Mouse (Mus musculus): ENCODE data around the gene Adamtsl2.
A peak's percentile ranks its signal among the peaks of the same experiment; 100 is the strongest.

Gene Adamtsl2

DNA sequence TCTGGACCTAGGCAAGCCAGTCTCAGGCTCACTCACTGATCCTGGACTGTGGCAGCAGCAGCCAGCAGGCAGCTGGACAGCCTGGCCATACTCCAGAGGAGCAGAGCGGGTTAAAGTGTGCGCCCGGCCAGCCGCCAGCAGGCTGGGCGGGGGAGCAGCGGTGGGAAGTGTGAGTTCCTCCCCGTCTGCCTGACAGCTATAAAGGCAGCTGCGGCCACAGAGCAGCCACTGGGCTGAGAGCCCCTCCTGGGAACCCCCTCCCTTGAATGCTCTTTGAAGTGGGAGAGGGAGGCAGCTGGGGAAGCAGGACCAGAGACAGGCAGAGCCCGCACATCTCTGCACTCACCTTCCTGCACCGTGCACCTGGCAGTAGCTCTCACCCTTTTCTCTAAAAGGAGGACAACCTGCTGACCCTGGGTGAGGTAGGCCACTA, at the start of gene Adamtsl2:
Gene Adamtsl2 (plus strand): TSS at position 228 of the 433 bp plus-strand sequence.
- peak; percentile 29 to 45 for DNase-seq

DNA sequence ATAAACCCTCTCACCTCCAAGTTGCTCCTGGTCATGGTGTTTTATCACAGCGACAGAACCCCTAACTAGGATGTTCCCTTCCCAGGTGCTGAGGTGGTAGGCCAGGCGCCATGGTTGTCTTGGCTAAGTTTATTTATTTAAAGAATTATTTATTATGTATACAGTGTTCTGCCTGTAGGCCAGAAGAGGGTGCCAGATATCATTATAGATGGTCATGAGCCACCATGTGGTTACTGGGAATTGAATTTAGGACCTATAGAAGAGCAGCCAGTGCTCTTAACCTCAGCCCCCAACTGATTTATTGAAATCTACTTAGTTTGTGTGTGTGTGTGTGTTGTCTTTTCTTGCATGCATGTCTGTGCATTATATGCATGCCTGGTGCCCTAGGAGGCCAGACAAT, 46.8 kb upstream of the Adamtsl2 start:
- DNase-seq = no peak

DNA sequence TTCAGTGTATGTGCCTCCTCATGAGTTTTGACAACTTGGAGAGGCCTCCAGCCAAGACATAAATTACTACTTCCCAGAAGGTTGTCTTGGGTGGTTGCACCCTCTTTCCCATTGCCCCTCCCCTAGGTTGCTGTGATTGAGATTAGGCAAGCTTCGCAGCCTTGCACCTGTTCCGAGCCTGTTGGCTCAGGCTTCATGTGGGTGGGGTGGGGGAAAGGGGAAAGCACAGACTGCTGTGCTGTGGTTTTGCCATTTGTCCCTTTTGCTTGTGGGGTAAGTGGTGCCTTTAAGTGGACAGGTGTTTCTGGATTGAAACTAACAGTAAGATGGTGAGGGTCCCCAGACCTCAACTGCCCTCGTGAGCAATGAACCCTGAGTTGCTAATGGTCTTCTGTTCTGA, 43.2 kb upstream of the Adamtsl2 start:
- no peak for DNase-seq

DNA sequence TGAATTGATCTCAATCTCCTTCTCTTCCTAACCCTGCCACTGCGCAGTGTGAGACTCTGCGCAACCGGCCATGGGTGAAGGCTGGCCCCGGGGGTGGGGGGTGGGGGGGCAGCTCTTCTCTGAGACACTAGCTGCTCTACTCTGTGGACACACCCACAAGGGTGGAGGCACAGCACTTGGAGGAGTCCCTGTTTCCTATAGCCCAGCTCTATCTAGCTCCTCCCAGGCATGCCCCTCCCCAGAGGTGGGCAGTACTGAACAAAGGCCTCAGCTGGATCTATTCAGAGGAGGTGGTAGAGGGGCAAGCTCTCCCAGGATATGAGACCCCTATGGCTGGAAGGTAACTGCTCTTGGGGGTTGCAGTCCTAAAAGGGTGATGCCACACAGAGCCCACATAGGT, 42.2 kb upstream of the Adamtsl2 start:
- DNase-seq = no peak

DNA sequence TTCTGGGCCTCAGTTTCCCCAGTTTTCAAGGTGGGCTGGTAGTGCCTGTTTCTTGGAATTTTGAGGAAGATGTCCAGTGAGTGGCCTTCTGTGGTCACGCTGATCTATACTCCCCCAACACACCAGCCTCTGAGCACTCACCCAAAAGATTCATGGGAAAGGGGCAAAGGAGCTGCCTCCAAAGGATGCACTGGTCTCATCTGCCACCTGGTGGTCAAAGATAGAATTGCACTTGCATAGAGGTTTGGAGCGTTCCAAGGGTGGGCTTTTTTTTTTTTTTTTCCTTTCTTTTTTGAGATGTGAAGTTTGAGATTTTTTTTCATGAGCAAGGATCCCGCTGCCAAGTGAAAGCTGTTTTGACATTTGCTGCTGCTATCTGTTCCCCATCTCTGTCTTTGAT, 40.6 kb upstream of the Adamtsl2 start:
- DNase-seq = peak; percentile 65 to 86

DNA sequence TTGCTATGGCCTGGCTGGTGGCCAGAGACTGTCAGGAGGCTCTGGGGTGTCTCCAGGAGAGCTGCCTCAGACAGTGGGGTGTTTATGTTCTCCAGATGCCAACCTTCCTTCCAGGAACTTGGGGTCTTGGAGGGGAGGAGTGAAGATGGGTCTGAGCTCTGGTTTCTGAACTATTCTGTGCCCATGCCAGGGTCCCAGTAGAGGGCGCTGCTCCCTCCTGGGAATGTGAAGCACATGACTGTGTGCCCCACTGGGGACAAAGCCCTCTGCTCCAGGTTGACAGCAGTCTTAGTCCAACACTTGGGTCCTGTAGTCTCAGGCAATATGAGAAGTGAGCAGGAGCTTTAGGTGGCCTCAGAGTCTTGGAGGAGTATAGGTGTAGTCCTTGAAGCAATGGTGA, 39.9 kb upstream of the Adamtsl2 start:
- peak; percentile 34 to 53 for DNase-seq

DNA sequence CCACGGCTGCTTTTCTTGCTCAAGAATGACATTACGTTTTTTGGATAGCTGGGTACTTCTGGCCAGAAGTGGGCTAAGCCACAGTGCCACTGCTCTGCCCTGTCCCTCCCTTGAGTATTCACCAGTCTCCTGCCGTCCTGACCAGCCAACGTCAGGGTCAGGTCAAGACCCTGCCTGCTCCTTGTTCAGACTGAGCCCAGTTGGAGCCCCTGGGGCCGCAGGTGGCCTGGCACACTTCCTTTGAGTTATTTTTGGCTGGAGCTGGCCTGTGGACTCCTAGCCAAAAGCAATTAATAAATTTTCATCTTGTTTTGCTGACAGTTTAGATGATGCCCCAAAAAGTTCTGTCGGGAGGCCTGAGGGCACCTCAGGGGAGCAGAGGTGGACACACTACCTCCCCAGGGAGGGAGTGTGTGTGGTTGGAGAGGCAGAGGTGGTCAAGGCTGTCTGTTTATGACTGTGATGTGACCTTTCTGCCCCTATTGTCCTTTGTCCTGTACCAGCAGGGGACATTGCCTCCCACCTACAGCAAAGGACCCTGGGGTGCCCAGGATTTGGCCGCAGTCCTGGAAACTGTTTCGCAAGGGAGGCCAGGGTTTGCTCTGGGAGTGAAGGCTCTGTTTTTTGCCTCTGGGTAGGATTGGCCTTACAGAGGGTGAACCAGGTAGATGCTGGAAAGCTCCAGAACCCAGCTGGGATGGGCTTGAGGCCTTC, 36.9 kb upstream of the Adamtsl2 start:
- no peak for DNase-seq

DNA sequence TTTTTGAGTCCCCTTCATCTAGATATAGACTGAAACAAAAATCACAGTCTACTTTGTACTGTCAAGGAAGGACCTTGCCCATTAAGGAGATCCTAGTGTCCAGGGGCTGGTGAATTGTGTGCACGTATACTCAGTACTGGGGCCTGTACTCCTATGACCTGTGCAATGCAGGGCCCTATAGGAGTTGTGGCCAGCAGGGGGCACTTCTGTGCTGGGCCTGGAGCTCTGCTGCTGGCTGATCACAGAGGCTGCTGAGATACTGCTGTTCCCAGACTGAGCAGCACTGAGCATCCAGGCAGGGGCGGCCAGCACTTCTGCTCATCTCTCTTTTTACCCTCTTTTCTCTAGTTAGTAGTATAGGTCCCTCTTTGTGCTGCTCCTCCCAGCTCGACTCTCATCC, 35.7 kb upstream of the Adamtsl2 start:
- peak; percentile 85 to 93 for DNase-seq

DNA sequence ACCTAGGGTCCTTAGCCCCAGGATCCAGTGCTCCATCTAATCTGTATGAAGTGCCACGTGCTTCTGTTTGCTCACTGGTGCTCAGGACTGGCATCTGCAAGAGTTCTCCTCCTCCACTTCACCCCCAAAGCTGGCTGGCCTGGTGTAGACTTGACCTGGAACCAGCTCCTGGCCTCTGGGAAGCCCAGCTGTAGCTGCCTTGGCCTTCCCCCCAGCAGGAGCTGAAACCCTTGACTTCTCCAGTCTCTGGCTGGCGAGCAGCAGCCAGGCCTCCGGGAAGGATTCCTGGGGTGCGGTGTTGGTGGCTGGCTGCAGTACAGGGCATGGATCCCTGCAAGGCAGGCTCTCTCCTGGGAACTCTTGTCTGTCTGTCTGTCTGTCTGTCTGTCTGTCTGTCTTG, 35.0 kb upstream of the Adamtsl2 start:
- no peak for DNase-seq

DNA sequence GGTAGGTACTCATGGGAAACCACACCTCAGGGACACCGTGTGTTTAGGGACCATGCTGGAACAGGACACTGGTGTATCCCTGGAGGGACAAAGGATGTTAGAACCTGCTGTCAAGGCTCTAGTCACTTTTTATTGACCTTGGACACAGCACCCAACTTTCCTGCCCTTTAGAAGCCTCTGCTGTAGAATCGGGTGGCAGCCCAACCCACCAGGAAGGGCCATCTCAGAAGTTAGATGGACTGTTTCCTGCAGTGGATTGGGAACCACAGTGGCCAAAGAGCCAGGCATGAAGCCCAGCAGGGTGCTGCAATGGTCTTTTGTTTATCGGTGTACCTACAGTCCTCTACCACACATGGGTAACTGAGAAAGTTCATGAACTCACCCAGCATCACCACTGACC, 34.5 kb upstream of the Adamtsl2 start:
- DNase-seq = no peak

DNA sequence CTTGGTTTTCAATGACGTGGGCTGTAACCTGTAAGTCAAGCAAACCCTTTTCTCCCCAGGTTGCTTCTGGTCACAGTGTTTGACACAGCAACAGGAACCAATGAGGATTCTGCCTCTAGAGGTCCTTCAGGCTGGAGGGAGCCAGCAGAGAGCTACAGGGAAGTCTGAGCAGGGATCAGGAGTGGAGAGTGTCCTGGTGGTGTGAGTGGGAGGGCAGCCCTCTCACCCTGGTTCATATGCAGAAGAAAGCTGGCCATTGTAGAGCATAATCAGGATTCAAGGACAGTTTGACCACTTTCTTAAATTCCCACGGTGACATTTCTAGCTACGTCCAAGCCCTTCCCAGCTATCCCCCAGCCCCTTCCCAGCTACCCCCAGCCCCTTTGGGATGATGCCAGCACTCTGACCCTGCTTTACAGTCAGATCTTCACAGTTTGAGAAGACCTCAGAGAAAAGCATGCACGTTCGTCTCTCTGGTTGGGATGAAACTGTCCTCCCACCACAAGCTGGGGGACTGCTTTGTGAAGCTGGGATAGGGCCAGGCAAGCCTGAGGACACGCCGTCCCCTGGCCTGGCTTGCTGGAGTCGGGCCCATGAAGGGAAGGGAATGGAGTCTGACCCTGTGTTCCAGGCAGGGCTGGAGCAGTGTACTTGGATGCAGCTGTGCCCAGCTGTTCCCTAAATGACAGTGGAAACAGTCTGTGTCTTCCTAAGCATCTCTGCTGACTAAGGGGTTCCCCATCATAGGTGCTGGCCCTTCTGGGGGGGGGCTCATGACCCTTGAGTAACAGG, 33.0 kb upstream of the Adamtsl2 start:
- DNase-seq = no peak

DNA sequence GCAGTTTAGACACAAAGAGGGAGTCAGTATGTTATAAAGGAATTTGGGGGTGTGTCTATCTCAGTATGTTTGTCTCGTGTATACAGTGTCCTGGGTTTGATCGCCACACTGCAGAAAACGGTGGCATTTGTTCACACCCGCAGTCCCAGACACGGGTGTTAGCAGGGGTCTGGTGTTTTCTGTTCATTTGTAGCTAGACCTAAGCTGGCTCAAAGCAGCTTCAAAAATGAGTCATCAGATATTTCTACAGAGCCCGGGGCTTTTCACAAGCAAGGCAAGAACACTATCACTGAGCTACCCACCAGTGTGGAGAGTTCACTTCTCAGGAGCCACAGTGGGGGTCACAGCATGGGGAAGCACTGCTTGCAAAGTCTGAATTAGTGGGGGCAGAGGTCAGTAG, 29.8 kb upstream of the Adamtsl2 start:
- DNase-seq = no peak

DNA sequence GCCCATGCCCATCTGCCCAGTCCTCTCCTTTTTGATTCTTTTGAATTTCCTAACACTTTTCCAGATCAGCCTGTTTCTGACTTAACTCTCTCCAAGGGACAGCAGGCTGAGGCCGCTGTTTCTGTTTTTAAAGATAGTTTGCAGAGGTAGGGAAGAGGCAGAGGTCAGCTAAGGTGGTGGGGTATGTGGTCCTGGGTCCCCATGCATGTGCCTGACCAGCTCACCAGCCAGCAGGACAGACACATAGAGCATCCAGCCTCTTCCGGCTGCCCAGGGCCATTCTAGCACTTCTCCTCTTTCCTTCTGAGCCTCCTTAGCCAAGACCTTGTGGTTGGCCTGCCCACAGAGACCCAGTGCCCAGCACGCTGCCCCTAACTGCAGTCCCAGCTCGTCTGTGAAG, 20.9 kb upstream of the Adamtsl2 start:
- no peak for DNase-seq

DNA sequence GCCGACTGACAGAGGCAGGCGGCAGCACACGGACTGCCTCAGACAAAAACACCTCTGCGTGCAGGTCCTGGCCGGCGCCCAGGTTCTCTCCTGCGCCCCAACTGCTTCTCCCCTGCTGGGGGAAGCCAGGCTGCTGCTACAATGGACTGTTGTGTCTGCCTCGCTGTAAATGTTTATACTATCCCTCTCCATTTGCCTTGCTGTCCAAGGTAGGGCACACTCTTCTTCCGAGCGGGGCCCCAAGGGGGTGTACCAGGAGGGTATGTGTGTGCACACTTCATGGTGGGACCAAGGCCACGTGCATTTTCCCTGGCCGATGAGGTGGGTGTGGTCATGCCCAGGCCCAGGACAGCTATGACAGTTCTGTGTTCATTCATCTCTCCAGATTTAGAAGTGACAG, 20.4 kb upstream of the Adamtsl2 start:
- DNase-seq = peak in 1 of 2 experiments; percentile 51

DNA sequence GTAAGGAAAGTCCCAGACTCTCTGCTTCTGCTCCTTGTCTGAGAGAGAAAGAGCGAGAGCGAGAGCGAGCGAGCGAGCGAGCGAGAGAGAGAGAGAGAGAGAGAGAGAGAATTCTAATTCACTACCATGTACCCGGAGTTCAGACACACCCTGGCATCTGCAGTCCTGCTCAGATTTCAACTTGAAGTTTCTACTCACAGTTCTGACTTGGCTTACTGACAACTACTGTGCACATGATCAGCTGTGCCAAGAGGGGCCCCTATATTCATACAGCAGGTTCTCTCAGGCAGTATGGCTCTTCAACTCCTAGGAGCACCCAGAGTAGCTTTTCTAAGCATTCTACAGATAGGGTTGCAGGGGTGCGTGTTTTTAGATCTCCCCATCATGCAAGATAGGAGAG, 20.0 kb upstream of the Adamtsl2 start:
- no peak for DNase-seq

DNA sequence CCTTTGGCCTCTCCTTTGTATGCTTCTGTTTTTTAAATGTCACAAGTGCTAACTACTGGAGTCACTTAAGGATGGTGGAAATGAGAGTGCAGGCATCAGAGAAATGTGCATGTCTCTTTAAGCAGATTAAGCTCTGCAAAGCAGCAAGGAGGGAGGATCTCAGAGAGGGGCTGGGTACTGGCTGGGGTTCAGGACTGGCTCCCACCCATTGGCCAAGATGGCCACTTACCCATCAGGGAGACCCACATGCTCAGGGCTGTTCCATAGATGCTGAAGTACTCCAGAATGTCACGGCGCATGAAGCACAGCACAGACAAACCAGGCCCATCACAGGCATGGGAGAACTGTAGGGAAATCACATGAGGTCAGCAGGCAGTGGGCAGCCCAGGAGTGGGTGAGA, 12.1 kb upstream of the Adamtsl2 start:
- DNase-seq = no peak

DNA sequence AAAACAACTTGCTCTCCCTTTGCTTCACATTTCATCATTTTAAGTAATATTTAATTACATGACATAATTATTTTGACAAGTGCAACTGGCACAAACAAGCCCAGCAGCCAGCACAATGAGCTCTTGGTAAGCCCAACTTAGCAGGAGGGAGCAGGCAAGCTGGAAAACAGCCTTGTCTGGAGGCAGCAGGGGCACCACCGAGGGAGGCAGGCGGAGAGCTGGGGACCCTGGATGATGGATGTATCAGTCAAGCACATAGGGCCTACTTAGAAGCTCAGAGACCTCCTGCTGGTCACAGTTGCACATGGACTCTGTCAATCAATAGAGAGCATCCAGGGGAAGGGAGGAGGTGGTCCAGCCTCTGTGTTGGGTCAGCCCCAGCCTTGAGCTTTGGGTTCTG, 11.2 kb upstream of the Adamtsl2 start:
- DNase-seq = no peak

DNA sequence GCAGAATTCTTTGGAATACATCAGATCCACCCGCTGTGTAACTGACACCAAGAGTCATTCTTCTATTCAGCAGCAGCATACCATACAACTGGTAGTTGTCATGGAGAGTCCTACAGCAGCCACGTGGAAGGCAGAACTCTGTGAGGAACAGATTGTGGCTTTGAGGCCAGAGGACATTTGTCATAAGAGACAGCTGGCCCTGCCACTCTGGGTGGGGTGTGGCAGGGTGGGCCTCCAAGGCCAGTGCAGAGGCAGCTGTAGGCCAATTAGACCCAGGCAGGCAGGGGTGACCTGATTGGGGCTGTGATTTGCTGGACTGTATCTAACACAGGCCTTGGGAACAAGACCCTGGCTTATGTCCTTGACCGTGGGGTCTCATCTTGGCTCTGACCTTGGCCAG, 9.5 kb upstream of the Adamtsl2 start:
- DNase-seq = no peak

DNA sequence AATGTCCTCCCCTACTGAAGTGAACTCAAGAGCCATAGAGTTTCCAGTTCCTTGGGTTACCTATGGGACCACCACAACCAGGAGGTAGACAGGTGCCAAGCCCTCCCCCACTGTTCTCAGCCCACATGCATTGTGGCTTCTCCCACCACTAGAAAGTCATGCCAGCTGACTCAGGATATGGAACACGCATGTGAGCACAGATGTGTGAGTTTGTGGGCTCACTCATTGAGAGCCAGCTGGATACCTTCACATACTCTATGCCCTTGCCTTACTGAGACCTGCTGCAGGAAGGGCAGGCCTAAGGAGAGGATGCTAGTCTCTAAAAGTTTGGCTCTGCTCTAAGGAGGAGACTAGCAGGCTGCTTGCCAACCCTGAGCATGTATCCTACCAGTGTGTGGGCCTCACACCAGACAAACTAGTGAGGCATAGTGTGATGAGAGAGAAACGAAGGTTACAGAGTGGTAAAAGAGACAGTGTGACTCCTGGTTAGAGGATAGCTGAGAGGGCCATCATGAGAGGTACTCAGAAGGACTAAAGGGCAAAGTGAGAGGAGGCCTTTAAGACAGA, 8.8 kb upstream of the Adamtsl2 start:
- no peak for DNase-seq

DNA sequence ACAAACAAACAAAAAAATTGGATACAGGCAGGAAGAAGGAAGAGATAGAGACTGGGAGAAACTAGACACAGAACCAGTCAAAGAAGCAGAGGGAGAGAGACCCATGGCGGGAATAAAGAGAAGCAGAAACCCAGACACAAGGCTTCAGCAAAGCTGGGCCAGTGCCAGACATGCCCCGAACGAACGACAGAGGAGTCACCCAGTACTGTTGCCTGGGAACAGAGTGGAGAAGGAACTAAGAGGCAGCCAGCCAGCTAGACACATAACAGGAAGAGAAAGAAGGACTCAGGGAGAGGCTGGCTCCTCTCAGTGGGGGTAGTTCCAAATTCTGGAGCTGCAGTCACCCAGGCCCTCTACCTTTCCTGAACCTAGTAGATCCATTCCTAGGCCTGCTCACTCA, 8.0 kb upstream of the Adamtsl2 start:
- DNase-seq = peak in 1 of 2 experiments; percentile 52

DNA sequence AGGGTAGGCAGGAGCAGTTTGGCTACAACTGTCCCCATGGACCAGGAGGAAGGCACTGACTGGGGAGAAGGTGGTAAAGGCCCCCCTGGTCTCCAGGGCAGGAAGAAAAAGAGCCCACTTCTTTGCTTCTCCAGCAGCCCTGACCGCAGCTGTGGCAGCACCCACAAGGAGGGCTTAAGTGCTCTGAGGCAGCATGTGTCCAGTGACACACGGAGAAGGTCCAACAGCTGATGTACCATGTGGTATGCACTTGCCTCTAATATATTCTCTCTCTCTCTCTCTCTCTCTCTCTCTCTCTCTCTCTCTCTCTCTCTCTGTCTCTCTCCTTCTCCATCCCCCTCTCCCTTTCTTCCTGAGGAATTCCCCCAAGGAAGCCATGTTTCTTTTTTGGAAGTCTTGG, 7.2 kb upstream of the Adamtsl2 start, which contains the start of gene Mymk:
Gene Mymk (minus strand): TSS at position 202 of the 400 bp plus-strand sequence.
- DNase-seq = no peak

DNA sequence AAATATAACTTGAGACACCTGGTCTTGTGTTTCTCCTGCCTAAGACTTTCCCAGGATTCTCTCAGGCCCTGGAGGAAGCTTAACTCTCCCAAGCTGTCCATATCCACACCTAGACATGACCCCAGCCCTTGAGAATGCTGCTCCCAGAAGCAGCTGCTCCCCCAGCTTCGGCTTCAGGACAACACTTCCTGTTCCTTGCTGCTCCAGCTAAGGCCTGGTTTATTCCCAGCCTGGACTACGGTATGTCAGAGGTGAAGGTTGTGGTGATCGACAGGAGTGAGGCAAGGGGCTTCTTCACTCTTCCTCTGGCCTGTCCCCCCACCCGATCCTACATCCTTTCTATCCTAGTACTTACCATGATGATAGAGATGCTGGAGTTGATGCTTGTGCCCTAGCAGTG, 5.8 kb upstream of the Adamtsl2 start:
- DNase-seq = no peak

DNA sequence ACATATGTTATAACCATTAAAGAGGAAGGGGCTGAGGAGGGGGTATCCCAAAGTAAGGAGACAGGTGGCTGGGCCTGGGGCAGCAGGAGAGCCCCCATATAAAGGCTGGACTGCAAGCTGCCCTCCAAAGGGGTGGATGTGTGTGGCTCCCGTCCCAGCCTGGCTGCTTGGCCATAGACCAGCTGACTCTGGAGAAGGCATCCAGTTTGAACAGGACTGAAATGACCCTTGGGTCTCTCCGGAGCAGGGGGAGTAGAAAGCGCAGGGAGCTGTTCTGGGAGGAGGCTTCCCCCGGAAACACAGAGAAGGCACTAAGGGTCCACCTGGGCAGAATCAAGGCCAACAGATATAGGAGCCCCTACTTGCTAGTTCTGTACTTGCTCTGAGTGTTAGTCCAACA, 4.4 kb upstream of the Adamtsl2 start:
- no peak for DNase-seq

DNA sequence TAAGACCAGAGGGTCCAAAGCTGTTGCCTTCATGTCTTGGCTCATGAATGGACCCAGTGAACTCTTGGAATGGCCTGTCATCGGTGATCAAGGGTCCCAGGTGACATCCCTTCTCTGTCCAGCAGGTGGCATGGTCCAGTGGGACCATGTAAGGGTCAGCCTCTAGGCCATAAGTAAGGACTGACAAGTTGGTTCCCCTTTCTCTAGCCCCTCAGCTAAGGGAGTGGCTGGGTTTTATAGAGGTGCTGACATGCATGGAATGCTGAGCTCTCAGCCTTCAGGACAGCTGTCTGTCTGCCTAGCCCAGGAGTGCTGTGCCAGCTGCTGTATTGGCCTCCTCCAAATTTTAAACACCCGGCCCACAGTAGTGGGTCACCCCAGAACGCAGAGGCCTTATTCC, 3.7 kb upstream of the Adamtsl2 start:
- DNase-seq = peak; percentile 58 to 76

All from cerebellum, postnatal 25 days (tissue).